8 mouse cellular contexts compared by ENCODE assay signal in the genomic region with DNA sequence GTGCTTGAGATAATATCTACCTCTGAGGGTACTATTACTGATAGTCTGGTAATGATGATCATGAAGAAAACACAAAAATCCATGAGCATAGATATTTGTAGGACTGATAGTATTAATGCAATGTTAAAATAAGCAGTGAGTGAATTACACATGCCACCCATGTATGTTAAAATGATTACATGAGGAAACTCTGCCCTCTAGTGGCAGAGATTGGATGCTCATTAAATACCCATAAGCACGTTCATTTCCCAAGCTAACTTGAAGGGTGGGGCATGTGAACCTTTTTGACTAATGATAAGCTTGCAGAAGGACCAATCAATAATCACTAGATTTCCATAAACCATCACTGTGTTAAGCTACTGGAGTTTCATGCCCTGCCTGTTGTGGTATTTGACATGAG.
DNase-seq lines count a peak whose midpoint lies in the region; ATAC-seq and TF ChIP-seq lines count a peak whose summit lies in the region.

No protein-coding gene starts in this region.

- TF ChIP-seq CTCF in layer of hippocampus, adult 2 months (conservative IDR thresholded peaks at IDR 0.05), result peak; percentile 93

- H3K4me2 ChIP-seq in limb, embryonic 11.5 days (ENCODE audit: low read depth, severe bottlenecking), result no peak overlapping the region
- H3K4me2 ChIP-seq in forebrain, embryonic 16.5 days (ENCODE audit: low read length), result no peak overlapping the region
- no peak overlapping the region for H3K4me2 ChIP-seq in neural tube, embryonic 14.5 days (ENCODE audit: low read depth, low read length)

- H3K9me3 ChIP-seq in limb, embryonic 11.5 days (ENCODE audit: control insufficient read depth, low read length), result no peaks in the 10 kb centered on the region
- H3K9me3 ChIP-seq in limb, embryonic 10.5 days (replicated peaks), result no peaks in the 10 kb centered on the region
- H3K9me3 ChIP-seq in forebrain, embryonic 16.5 days (ENCODE audit: control insufficient read depth, low read length), result no peaks in the 10 kb centered on the region
- H3K9me3 ChIP-seq in neural tube, embryonic 14.5 days (ENCODE audit: control insufficient read depth, low read length), result no peaks in the 10 kb centered on the region

- H3K27ac ChIP-seq in limb, embryonic 11.5 days (replicated peaks; ENCODE audit: low read depth, low read length), result no peak overlapping the region
- no peak overlapping the region for H3K27ac ChIP-seq in limb, embryonic 10.5 days
- no peak overlapping the region for H3K27ac ChIP-seq in forebrain, embryonic 16.5 days (ENCODE audit: low read length)
- H3K27ac ChIP-seq in layer of hippocampus, adult 2 months, result no peak overlapping the region
- H3K27ac ChIP-seq in neural tube, embryonic 14.5 days (ENCODE audit: low read depth, low read length), result no peak overlapping the region

- no peak; the same call in 1 of the 2 replicates for ATAC-seq in limb, embryonic 11.5 days (ENCODE audit: insufficient number of reproducible peaks, low FRiP score, low TSS enrichment, low read depth)
- peak; percentile 58; the same call in 1 of the 2 replicates for ATAC-seq in forebrain, embryonic 16.5 days
- peak; percentile 74; the same call in 1 of the 2 replicates for ATAC-seq in neural tube, embryonic 14.5 days (ENCODE audit: low read depth)

- DNase-seq in adrenal gland, adult 2 months, result peak; percentile 18
- DNase-seq in adrenal gland, adult 8-10 months, result no peak
- DNase-seq in limb, embryonic 11.5 days (ENCODE audit: low spot score), result peak; percentile 29
- DNase-seq in limb, embryonic 10.5 days (ENCODE audit: low spot score), result no peak
- peak; percentile 62 for DNase-seq in ZHBTc4 (ENCODE audit: low read depth, low spot score)
- peak; percentile 59 for DNase-seq in layer of hippocampus, adult 2 months (ENCODE audit: low spot score in 2 of 2)

- no peaks in the 10 kb centered on the region for H3K4me1 ChIP-seq in limb, embryonic 11.5 days (ENCODE audit: control insufficient read depth, insufficient read depth, low read length)
- no peaks in the 10 kb centered on the region for H3K4me1 ChIP-seq in limb, embryonic 10.5 days
- no peaks in the 10 kb centered on the region for H3K4me1 ChIP-seq in forebrain, embryonic 16.5 days (replicated peaks; ENCODE audit: control insufficient read depth, insufficient read depth, low read length)
- no peaks in the 10 kb centered on the region for H3K4me1 ChIP-seq in neural tube, embryonic 14.5 days (ENCODE audit: control insufficient read depth, insufficient read depth, low read length)

- no peaks in the 10 kb centered on the region for H3K27me3 ChIP-seq in limb, embryonic 11.5 days (ENCODE audit: control insufficient read depth, insufficient read depth, low read length)
- H3K27me3 ChIP-seq in limb, embryonic 10.5 days (ENCODE audit: low read depth, poor library complexity, severe bottlenecking), result no peaks in the 10 kb centered on the region
- no peaks in the 10 kb centered on the region for H3K27me3 ChIP-seq in forebrain, embryonic 16.5 days (replicated peaks; ENCODE audit: control insufficient read depth, insufficient read depth, low read length)
- no peaks in the 10 kb centered on the region for H3K27me3 ChIP-seq in neural tube, embryonic 14.5 days (ENCODE audit: control insufficient read depth, insufficient read depth, low read length)

- no peaks in the 10 kb centered on the region for H3K36me3 ChIP-seq in limb, embryonic 11.5 days (ENCODE audit: control insufficient read depth, insufficient read depth, low read length)
- no peaks in the 10 kb centered on the region for H3K36me3 ChIP-seq in limb, embryonic 10.5 days
- no peaks in the 10 kb centered on the region for H3K36me3 ChIP-seq in forebrain, embryonic 16.5 days (ENCODE audit: control insufficient read depth, insufficient read depth)
- H3K36me3 ChIP-seq in neural tube, embryonic 14.5 days (ENCODE audit: control insufficient read depth, insufficient read depth, low read length), result no peaks in the 10 kb centered on the region

- H3K4me3 ChIP-seq in limb, embryonic 11.5 days (ENCODE audit: low read depth, low read length), result no peak overlapping the region
- H3K4me3 ChIP-seq in limb, embryonic 10.5 days, result no peak overlapping the region
- H3K4me3 ChIP-seq in forebrain, embryonic 16.5 days (replicated peaks; ENCODE audit: low read length), result no peak overlapping the region
- no peak overlapping the region for H3K4me3 ChIP-seq in layer of hippocampus, adult 2 months
- H3K4me3 ChIP-seq in neural tube, embryonic 14.5 days (ENCODE audit: low read depth, low read length), result no peak overlapping the region

- WGBS in limb, embryonic 11.5 days, result 5% methylated on average over 1 of the region's 1 CpGs
- WGBS in limb, embryonic 10.5 days, result 2% methylated on average over 1 of the region's 1 CpGs
- WGBS in forebrain, embryonic 16.5 days, result 0% methylated on average over 1 of the region's 1 CpGs
- 0% methylated on average over 1 of the region's 1 CpGs for WGBS in neural tube, embryonic 14.5 days

- H3K9ac ChIP-seq in limb, embryonic 11.5 days (ENCODE audit: low read length), result no peak overlapping the region
- H3K9ac ChIP-seq in forebrain, embryonic 16.5 days (replicated peaks; ENCODE audit: low read depth, low read length), result no peak overlapping the region
- H3K9ac ChIP-seq in neural tube, embryonic 14.5 days (replicated peaks; ENCODE audit: low read depth, low read length), result no peak overlapping the region

Comparison
In these comparisons a context has a peak if more than half of its experiments do, and no peak if none do; other contexts are left out.
1. DNase-seq: peak in adrenal gland, adult 2 months (single experiment), limb, embryonic 11.5 days (single experiment), ZHBTc4 (single experiment) and layer of hippocampus, adult 2 months (2 of 2); none in adrenal gland, adult 8-10 months (single experiment) and limb, embryonic 10.5 days (single experiment).